Mouse (Mus musculus): ENCODE measurements around the gene Ubn1. TPM values are rescaled to one million over a fixed set of nuclear protein-coding genes. Genes with fewer than 3 reads are reported as not detected.

Ubn1 gene
- total RNA-seq (2015; ENCODE audit: low replicate concordance) (28.1 and 41.8 TPM in 2 replicates), total RNA-seq (2017; ENCODE audit: low replicate concordance) (50.9 and 75.1 TPM in 2 replicates)

DNA sequence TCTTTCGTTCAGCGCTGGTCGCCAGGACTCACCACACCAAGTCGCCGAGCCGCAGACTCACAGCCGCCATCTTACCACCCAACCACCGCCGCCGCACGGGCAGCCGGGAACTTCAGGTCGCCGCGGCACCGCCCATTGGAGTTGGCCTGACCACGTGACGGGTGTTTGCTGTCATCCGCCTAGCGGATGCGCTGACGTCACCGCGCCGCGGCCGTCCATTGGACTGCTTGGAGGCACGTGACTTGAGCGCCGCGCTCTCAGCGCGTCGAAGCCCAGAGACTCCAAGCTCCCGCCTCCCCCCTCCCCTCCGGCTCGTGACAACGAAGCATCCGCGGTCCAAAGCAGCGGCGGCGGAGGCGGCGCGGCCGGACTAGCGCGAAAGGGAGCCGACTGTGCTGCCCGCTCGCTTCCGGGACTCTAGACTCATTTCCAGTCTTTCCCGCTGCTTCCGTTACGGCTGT lies at the start of gene Ubn1, which contains the start of gene Glyr1:
Ubn1 (plus strand) TSS at position 284 of the 461 bp plus-strand sequence.
Glyr1 (minus strand) TSS at position 90 of the 461 bp plus-strand sequence.
- ATAC-seq (replicated peaks; ENCODE audit: low FRiP score, poor library complexity, severe bottlenecking): peak; percentile 95

DNA sequence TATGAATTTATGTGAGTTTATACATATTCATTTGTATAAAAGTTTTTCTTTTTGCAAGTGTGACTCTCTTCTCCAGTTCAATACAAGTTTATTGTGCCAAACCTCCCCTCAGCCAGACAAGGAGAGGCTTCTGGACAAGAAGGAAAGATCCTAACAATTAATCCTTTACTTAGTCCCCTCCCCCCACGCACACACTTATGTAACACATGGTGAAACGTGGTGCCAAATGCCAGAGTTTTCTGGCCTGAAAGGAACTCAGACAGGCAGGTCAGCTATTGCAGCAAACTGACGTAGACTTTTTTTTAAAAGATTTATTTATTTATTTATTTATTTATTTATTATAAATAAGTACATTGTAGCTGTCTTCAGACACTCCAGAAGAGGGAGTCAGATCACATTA lies 49.2 kb upstream of the Ubn1 start:
- no peak for ATAC-seq (replicated peaks; ENCODE audit: low FRiP score, poor library complexity, severe bottlenecking)

GRCm38 (mm10) chr16:5007067-5007466 lies 42.8 kb upstream of the Ubn1 start, which contains the start of gene Smim22:
Smim22 (plus strand) TSS chr16:5007288.
- ATAC-seq (replicated peaks; ENCODE audit: low FRiP score, poor library complexity, severe bottlenecking): no peak

DNA sequence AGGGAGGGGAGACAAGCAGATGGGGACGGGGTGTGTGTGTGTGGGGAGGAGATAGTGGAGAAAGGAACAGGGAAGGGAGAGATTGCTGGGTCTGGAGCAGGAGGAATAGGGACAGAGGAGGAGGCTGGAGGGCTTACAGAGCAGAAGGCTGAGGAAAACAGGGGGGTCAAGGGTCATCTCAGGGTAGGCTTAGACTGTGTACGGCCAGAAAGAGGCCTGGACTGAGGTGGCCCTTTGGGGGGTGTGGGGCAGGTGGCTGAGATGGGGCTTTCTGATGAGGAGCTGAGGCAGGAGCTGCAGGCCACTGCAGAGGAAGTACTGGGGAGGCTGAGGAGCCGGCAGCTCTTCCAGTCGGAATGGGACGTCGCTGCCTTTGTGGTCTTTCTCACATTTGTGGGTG lies 42.4 kb upstream of the Ubn1 start:
- ATAC-seq (replicated peaks; ENCODE audit: low FRiP score, poor library complexity, severe bottlenecking): no peak

DNA sequence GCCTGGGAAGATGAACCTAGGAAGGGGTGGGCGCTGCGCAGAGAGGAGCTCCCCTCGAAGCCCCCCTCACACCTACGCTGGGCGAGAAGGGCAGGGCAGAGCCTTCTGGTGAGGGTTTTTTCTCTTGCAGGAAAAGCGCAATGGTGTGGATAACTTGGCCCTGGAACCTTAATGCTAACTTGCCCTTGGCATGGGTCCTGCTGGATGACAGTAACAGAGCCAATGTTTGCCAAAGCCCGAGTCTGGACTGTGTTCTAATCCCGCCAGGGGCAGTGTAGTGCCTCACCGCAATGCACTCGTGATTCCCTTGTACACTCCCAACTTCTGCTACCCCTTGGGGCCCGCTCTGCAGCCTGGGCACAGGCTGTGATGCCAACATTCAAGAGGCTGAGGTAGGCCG lies 41.8 kb upstream of the Ubn1 start:
- ATAC-seq (replicated peaks; ENCODE audit: low FRiP score, poor library complexity, severe bottlenecking): no peak

- no peak for ATAC-seq (replicated peaks; ENCODE audit: low FRiP score, poor library complexity, severe bottlenecking)
Measured at GRCm38 (mm10) chr16:5010371-5010935, 39.4 kb upstream of the Ubn1 start.

DNA sequence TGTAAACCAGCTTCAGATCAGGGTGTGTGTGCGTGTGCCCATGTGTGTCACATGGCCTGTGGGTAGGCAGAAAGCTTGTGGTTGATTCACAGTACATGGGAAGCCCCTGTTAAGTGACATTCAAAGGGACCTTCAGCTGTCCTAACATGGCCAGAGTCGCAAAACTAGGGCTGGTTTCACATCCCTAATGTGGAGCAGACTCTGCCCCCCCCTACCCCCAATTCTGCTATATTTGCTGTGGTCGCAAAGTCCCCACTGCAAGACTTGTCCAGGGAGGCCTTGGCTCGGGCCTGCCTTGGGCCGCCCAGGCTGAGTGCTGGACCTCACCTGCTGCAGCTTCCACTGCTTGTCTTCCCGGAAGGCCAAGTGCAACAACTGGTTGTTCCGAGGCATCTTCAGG lies 38.6 kb upstream of the Ubn1 start:
- no peak for ATAC-seq (replicated peaks; ENCODE audit: low FRiP score, poor library complexity, severe bottlenecking)

- no peak for ATAC-seq (replicated peaks; ENCODE audit: low FRiP score, poor library complexity, severe bottlenecking)
Measured at GRCm38 (mm10) chr16:5012036-5013005, 37.5 kb upstream of the Ubn1 start.

DNA sequence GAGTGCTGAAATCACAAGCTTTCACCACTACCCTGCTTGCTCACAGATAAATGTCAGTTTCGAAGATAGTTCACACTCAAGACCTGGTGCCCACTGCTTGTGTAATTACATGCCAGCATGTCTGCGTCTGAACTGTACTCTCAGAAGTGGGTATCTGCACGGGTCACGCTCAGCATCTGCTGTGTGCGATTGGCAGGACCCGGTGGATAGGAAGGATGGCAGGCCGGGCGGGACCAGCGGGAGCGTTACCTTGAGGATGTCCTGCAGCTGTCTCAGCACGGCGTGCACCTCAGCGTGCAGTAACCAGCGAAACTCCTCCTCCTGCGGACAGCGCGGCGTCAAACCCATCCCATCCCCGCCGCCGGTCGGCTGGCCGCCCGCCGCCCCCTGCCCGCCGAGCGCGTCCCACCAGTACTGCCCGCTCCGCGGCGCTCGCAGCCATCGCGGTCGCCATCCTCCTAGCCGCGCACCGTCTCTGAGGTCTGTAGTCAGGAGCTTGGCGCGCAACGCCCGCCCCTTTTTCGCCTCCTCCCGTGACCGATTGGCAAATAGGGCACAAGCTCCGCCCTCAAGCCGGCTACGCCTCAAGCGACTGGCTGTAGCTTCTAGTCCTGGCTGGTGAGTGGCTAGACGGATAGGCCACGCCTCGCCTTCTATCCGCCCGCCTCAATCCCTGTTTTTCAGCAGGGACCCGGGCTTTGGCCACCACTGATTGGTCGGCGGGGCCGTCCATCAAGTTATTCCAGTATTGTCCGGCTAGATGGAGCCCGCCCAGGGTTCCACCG lies 36.6 kb upstream of the Ubn1 start, which contains the start of gene Rogdi:
Rogdi (minus strand) TSS at position 500 of the 785 bp plus-strand sequence.
- peak; percentile 98 for ATAC-seq (replicated peaks; ENCODE audit: low FRiP score, poor library complexity, severe bottlenecking)

DNA sequence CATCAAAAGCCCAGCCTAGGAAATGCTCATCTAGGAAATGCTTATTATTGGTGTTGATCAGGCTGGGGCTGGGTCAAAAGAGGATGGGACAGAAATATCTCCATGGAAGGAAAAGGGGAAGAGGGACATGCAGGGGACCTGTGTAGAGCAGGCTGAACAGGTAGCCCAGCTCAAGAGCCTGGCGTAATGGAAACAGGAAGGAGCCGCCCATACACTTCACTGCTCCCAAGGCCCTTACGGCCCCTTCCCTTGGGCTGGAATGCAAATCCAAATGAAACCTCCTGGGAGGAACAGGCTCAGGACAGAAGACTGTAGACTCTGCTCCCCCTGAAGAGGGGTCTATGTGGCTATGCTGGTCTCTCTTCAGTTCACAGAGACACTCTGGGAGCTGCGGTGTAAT lies 35.3 kb upstream of the Ubn1 start:
- ATAC-seq (replicated peaks; ENCODE audit: low FRiP score, poor library complexity, severe bottlenecking): no peak

DNA sequence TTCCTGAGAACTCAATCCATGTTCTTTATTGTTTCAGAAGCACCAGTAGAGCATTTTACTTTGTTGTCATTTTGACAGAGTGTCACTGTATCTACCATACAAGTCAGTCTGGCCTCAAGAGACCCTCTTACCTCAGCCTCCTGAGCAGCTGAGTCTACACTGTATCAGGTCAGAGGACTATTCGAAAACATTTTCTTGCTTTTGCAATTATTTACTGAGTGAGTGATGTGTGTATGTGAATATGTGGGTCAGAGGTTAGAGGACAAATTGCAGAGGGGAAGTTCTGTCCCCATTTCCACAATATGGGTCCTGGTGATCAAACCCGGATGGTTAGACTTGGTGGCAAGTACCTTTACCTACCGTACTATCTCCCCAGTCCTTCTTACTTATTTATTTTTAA lies 25.8 kb upstream of the Ubn1 start:
- ATAC-seq (replicated peaks; ENCODE audit: low FRiP score, poor library complexity, severe bottlenecking): no peak

DNA sequence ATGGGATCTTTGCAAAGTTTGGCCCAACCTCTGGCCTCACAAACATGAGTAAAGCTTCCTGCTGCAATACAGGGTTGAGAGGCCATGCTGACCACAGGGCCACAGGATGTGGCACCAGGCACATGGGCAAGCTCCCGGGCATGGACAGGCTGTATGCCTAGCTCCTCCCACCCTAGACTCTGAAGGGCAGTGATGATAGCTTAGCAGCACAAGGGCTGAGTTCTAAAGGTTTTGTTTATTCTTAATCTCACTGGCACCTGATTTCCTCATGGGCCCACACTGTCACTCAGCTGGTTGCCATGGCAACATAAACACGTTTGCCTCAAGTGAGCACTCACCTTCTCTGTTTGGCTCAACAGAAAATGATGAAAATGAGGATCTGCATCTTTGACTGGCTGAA lies 20.0 kb upstream of the Ubn1 start:
- no peak for ATAC-seq (replicated peaks; ENCODE audit: low FRiP score, poor library complexity, severe bottlenecking)

DNA sequence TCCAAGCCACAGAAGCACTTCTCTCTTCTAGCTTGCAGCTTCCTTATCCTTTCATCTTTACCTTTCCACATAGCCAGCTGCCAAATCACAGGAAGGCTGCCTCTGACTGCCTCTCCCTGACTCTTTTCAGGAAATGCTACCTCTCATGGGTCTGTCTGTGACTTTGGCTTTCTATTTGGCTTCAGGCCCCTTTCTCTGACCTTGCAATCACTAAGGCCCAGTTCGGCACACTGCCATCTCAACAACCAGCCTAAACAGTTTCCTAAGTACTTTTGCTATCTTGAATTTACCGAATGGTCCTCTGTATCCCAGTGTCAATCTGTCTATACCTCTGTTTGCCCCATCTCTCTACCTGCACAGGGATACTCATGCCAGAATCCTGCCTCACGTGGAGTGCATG lies 14.3 kb upstream of the Ubn1 start:
- no peak for ATAC-seq (replicated peaks; ENCODE audit: low FRiP score, poor library complexity, severe bottlenecking)

GRCm38 (mm10) chr16:5036649-5037234 lies 13.1 kb upstream of the Ubn1 start:
- ATAC-seq (replicated peaks; ENCODE audit: low FRiP score, poor library complexity, severe bottlenecking): no peak

GRCm38 (mm10) chr16:5045322-5045721 lies 4.5 kb upstream of the Ubn1 start:
- no peak for ATAC-seq (replicated peaks; ENCODE audit: low FRiP score, poor library complexity, severe bottlenecking)

GRCm38 (mm10) chr16:5049182-5049773 lies 579 bp upstream of the Ubn1 start:
- peak; percentile 62 for ATAC-seq (replicated peaks; ENCODE audit: low FRiP score, poor library complexity, severe bottlenecking)

- ATAC-seq (replicated peaks; ENCODE audit: low FRiP score, poor library complexity, severe bottlenecking): peak; percentile 67
Measured at GRCm38 (mm10) chr16:5050251-5051110, 624 bp downstream of the Ubn1 start.

DNA sequence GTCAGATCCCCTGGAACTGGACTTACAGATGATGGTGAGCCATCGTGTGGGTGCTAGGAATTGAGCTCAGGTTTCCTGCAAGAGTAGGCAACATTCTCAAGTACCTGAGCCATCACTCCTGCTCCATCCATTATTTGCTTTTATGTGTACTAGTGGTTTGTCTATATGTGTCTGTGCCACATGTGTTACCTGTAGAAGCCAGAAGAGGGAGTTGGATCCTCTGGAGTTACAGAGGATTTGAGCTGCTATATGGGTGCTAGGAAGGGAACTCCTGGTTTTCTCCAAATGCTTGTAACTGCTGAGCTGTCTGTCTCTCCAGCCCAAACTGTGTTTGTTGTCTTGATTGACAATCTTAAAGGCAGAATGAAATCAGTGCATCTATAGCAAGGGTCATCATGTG lies 8.3 kb downstream of the Ubn1 start:
- peak; percentile 54; the same call in 1 of the 2 replicates for ATAC-seq (replicated peaks; ENCODE audit: low FRiP score, poor library complexity, severe bottlenecking)
